Mouse (Mus musculus): ENCODE results near the gene Ubqln1.

- TF ChIP-seq CTCF (IDR thresholded peaks at IDR 0.05; ENCODE audit: control insufficient read depth, insufficient read depth, insufficient replicate concordance, low read depth, low read length) (no peak), POLR2A (IDR thresholded peaks at IDR 0.05; ENCODE audit: control insufficient read depth, low read depth, low read length) (no peak)
These were observed 4.8 kb upstream of the Ubqln1 start for GRCm38 (mm10) chr13:58220206-58220605.
